Mouse (Mus musculus) small intestine, adult 2 months (tissue): ENCODE data around the gene Cers1. TPM values are rescaled to one million over a fixed set of nuclear protein-coding genes. Genes with fewer than 3 reads are reported as not detected.

Source experiments
- H3K27ac ChIP-seq: fragments of 200-500 bp; 2 replicates; pipeline ENCODE4 v1.5.1; 2012; ENCODE audit warnings: low read depth, low read length, control low read depth, inconsistent platforms; ENCODE audit not compliant: insufficient read depth
- H3K27me3 ChIP-seq: fragments of 200-500 bp; 2 replicates; pipeline ENCODE4 v1.6.1; 2012; ENCODE audit warnings: mild to moderate bottlenecking, moderate library complexity, low read length, inconsistent platforms; ENCODE audit not compliant: control insufficient read depth, insufficient read depth
- H3K36me3 ChIP-seq: fragments of 200-500 bp; 2 replicates; pipeline ENCODE4 v1.6.1; 2012; ENCODE audit warnings: mild to moderate bottlenecking, low read length, control low read depth, inconsistent platforms; ENCODE audit not compliant: control insufficient read depth, insufficient read depth
- H3K4me1 ChIP-seq: fragments of 200-500 bp; 2 replicates; pipeline ENCODE4 v1.6.1; 2012; ENCODE audit warnings: low read length, inconsistent platforms, mixed read lengths; ENCODE audit not compliant: control insufficient read depth, insufficient read depth, insufficient read length
- H3K4me3 ChIP-seq: fragments of 200-500 bp; 2 replicates; pipeline ENCODE4 v1.5.1; 2012; ENCODE audit warnings: low read depth, mild to moderate bottlenecking, control low read depth, inconsistent platforms, low read length, moderate library complexity
- CTCF ChIP-seq: fragments of 200-500 bp; IDR thresholded peaks from 2 replicates; pipeline ENCODE4 v1.5.1; 2012; ENCODE audit warnings: low read depth, mild to moderate bottlenecking, control low read depth, inconsistent platforms, low read length, moderate library complexity, mixed read lengths; ENCODE audit not compliant: insufficient replicate concordance, insufficient read length; ENCODE audit errors: extremely low read depth
- POLR2A ChIP-seq: fragments of 200-500 bp; IDR thresholded peaks from 2 replicates; pipeline ENCODE4 v1.6.1; 2012; ENCODE audit warnings: low read depth, mild to moderate bottlenecking, control low read depth, inconsistent platforms, low read length, moderate library complexity
- WGBS: fragments of 180-500 bp; shearing (Covaris S2); methylation state at CpG from one replicate; pipeline ENCODE4 v1.1.7; 2018; 5-methylcytosine and 5-hydroxymethylcytosine counted together
- polyA plus RNA-seq: library from polyadenylated mRNA; depleted of rRNA; stranded (reverse); fragments of >200 nt; gene quantifications from 2 replicates; pipeline ENCODE4 v1.2.3, GENCODE M21; 2012

The Cers1 gene
- polyA plus RNA-seq, 1 experiment: 0.89 TPM

GRCm38 (mm10) chr8:70361484-70362032 lies 46.0 kb downstream of the Cers1 start:
- H3K4me3 ChIP-seq: no peak overlapping the region
- no peaks in the 10 kb centered on the region for H3K27me3 ChIP-seq
- no peaks in the 10 kb centered on the region for H3K36me3 ChIP-seq
- WGBS: 84% methylated on average over 10 of the region's 10 CpGs
- H3K4me1 ChIP-seq: peaks cover 8% of the 10 kb centered on the region
- no peak overlapping the region for H3K27ac ChIP-seq
- TF ChIP-seq CTCF: no peak
- no peak for TF ChIP-seq POLR2A

GRCm38 (mm10) chr8:70364066-70364465 lies 48.5 kb downstream of the Cers1 start:
- WGBS: 32% methylated on average over 5 of the region's 5 CpGs
- TF ChIP-seq CTCF (no peak), POLR2A (no peak)

DNA sequence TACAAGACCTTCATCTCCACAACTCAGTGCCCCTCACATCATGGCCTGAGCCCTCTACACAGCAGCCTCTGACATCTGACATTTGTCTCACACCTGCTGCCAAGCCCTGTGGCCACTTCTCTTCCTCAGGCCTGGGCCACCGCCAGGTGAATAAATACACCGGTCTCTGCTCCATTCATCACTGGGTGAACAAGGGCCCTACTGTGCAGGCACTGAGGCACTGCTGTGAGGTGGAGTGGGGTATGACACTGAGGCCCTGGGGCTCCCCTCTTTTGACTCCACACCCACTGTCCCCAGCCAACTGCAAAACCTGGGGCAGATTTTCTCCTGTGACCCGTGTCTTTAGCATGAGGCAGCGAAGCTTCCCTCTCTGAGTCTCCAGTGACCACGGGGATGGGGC lies 51.0 kb downstream of the Cers1 start:
- Histone ChIP-seq H3K36me3 (no peaks in the 10 kb centered on the region), H3K4me1 (peaks cover 8% of the 10 kb centered on the region), H3K4me3 (no peak overlapping the region), H3K27me3 (no peaks in the 10 kb centered on the region), H3K27ac (no peak overlapping the region)
- no peak for TF ChIP-seq POLR2A
- no peak for TF ChIP-seq CTCF
- WGBS: 60% methylated on average over 5 of the region's 5 CpGs

More at GRCm38 (mm10) chr8:70364066-70364465, 48.5 kb downstream of the Cers1 start:
- Histone ChIP-seq H3K27ac (no peak overlapping the region), H3K27me3 (no peaks in the 10 kb centered on the region), H3K36me3 (no peaks in the 10 kb centered on the region), H3K4me3 (no peak overlapping the region), H3K4me1 (peaks cover 8% of the 10 kb centered on the region)

DNA sequence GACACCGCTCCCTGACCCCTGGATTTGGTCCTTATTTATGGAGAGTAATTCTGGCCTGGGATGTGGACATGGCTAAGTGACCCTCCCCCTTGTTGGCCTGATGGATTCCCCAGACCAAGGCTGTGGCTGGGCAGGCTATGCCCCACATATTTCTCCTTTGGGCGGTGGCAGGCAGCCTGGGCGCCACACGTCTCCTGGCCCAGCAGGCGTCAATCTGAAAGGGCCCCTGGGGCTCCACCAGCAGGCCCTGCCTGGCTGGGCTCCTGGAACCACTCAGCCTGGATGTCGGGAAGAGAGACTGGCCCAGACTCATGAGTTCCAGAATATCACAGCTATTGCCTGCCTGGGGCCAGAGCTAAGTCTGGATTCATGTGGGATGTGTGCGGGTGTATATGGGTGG lies 54.9 kb downstream of the Cers1 start:
- 92% methylated on average over 7 of the region's 7 CpGs for WGBS
- no peak overlapping the region for H3K27ac ChIP-seq
- H3K4me1 ChIP-seq: peaks cover 13% of the 10 kb centered on the region
- H3K27me3 ChIP-seq: peaks cover 34% of the 10 kb centered on the region
- H3K36me3 ChIP-seq: no peaks in the 10 kb centered on the region
- H3K4me3 ChIP-seq: no peak overlapping the region
- TF ChIP-seq CTCF: no peak
- TF ChIP-seq POLR2A: no peak

DNA sequence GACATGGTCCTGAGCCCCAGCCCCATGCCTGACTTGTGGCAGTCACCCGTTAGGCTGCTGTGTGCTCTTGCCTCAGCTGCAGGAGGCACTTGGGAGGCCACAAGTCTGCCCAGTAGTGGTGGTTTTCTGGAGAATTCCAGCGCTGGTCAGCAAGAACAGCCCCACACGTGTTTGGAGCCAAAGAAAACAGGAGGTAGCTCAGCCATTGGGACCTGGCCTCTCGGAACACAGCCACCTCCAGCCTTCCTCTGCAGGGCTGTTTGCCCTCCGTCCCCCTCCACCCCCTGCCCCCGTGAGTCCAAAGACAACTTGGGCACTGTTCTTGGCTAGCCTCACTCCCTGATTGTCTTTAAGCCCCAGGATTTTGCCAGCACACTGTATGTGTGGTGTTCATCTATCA lies 56.4 kb downstream of the Cers1 start:
- Histone ChIP-seq H3K36me3 (no peaks in the 10 kb centered on the region), H3K4me3 (no peak overlapping the region), H3K4me1 (peaks cover 22% of the 10 kb centered on the region), H3K27me3 (peaks cover 49% of the 10 kb centered on the region), H3K27ac (no peak overlapping the region)
- TF ChIP-seq POLR2A: no peak
- TF ChIP-seq CTCF: no peak
- 79% methylated on average over 6 of the region's 6 CpGs for WGBS

GRCm38 (mm10) chr8:70373397-70374317 lies 58.1 kb downstream of the Cers1 start, which contains the start of gene Comp:
TSS of gene Comp (plus strand) at chr8:70373558.
- TF ChIP-seq CTCF (no peak), POLR2A (no peak)
- WGBS: 6% methylated on average over 47 of the region's 47 CpGs
- H3K4me1 ChIP-seq: peaks cover 22% of the 10 kb centered on the region
- peaks cover 52% of the 10 kb centered on the region for H3K27me3 ChIP-seq
- no peaks in the 10 kb centered on the region for H3K36me3 ChIP-seq
- peak within 1 kb of the TSS; percentile 54 for H3K4me3 ChIP-seq
- no peak within 1 kb of the TSS for H3K27ac ChIP-seq

DNA sequence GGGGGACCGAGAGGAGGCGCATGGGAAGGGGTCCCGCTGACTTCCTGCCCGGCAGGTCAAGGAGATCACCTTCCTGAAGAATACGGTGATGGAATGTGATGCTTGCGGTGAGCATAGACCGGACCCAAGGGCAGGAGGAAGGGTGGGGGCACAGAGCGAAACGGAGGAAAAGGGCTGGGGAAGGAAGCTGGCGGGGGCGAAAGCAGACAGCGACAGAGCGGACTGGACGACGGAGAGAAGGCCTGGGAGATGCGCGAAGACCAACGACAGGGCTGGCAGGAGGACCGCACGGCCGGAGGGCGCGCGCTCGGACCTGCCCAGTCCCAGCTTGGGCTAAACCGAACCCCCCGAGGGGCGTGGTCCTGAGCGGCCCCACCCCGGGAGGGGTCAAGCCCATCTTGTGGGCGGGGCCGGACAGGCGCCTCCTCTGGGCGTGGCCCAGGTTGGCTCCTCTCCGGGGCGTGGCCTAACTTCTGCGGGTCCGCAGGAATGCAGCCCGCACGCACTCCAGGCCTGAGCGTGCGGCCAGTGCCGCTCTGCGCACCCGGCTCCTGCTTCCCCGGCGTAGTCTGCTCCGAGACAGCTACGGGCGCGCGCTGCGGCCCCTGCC lies 58.8 kb downstream of the Cers1 start:
- H3K27me3 ChIP-seq: peaks cover 52% of the 10 kb centered on the region
- peaks cover 22% of the 10 kb centered on the region for H3K4me1 ChIP-seq
- H3K36me3 ChIP-seq: no peaks in the 10 kb centered on the region
- TF ChIP-seq CTCF (no peak), POLR2A (no peak)
- H3K27ac ChIP-seq: no peak overlapping the region
- under 1% methylated on average over 53 of the region's 53 CpGs for WGBS
- peak overlapping the region; percentile 54 for H3K4me3 ChIP-seq
